Mouse (Mus musculus) spleen, adult 2 months (tissue): ENCODE measurements around the gene Jade1. TPM values are rescaled to one million over a fixed set of nuclear protein-coding genes. Genes with fewer than 3 reads are reported as not detected.
A peak's percentile ranks its signal among the peaks of the same experiment; 100 is the strongest.

Experiments
- DNase-seq, 2 experiments: peaks; one replicate each; pipeline versions ENCODE4 v3.0.0 to v3.0.0-alpha.2; 2012 to 2021; ENCODE audit warnings: low spot score in 2 of 2, low read depth in 1 of 2
- H3K27ac ChIP-seq: fragments of 200-500 bp; 2 replicates; pipeline ENCODE4 v1.5.1; 2012; ENCODE audit warnings: low read length, inconsistent platforms; ENCODE audit not compliant: insufficient read depth
- H3K27me3 ChIP-seq: fragments of 200-500 bp; 2 replicates; pipeline ENCODE4 v1.6.1; 2012; ENCODE audit warnings: mild to moderate bottlenecking, moderate library complexity, low read length, inconsistent platforms; ENCODE audit not compliant: control insufficient read depth, insufficient read depth
- H3K36me3 ChIP-seq: fragments of 200-500 bp; 2 replicates; pipeline ENCODE4 v1.6.1; 2012; ENCODE audit warnings: mild to moderate bottlenecking, low read length, inconsistent platforms; ENCODE audit not compliant: control insufficient read depth, insufficient read depth
- H3K4me1 ChIP-seq: fragments of 200-500 bp; 2 replicates; pipeline ENCODE4 v1.6.1; 2011; ENCODE audit warnings: inconsistent platforms; ENCODE audit not compliant: control insufficient read depth, insufficient read depth, insufficient read length
- H3K4me3 ChIP-seq: fragments of 200-500 bp; 2 replicates; pipeline ENCODE4 v1.5.1; 2011; ENCODE audit warnings: mild to moderate bottlenecking, inconsistent platforms; ENCODE audit not compliant: insufficient read depth, insufficient read length; ENCODE audit errors: extremely low read depth
- CTCF ChIP-seq: fragments of 200-500 bp; IDR thresholded peaks from 2 replicates; pipeline ENCODE4 v1.5.1; 2011; ENCODE audit warnings: mild to moderate bottlenecking, inconsistent platforms; ENCODE audit not compliant: insufficient read depth, insufficient read length, insufficient replicate concordance; ENCODE audit errors: extremely low read depth
- POLR2A ChIP-seq: fragments of 200-500 bp; IDR thresholded peaks from 2 replicates; pipeline ENCODE4 v1.6.1; 2011; ENCODE audit warnings: low read depth, low read length, inconsistent platforms
- WGBS: fragments of 180-500 bp; shearing (Covaris S2); methylation state at CpG from one replicate; pipeline ENCODE4 v1.1.7; 2018; 5-methylcytosine and 5-hydroxymethylcytosine counted together
- polyA plus RNA-seq: library from polyadenylated mRNA; depleted of rRNA; stranded (reverse); fragments of >200 nt; gene quantifications from 2 replicates; pipeline ENCODE4 v1.2.3, GENCODE M21; 2012

Jade1 gene
- polyA plus RNA-seq, 1 experiment: 11.3 TPM

DNA sequence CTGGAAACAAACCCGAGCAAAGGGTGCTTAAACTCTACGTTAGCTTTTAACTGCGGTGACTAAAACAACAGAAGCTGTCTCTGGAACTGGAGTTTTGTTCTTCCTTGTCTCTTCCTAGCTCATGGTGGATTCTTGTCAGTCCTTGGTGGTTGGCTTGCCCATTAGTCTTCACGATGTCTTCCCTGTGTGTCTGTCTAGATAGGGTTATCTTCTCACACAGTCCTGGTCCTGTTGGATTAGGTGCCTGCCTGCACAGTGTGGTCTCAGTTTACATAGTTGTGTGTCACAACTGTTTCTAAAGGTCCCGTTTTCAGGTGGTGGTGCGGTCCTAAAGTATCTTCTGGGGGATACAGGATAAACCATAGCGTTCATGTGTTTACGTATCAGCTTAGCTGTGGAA lies 41.5 kb downstream of the Jade1 start:
- no peaks in the 10 kb centered on the region for H3K4me1 ChIP-seq
- peaks cover 31% of the 10 kb centered on the region for H3K36me3 ChIP-seq
- H3K4me3 ChIP-seq: no peak overlapping the region
- no peak overlapping the region for H3K27ac ChIP-seq
- WGBS: 90% methylated on average over 8 of the region's 8 CpGs
- H3K27me3 ChIP-seq: no peaks in the 10 kb centered on the region
- TF ChIP-seq CTCF: no peak
- no peak for TF ChIP-seq POLR2A
- no peak for DNase-seq

DNA sequence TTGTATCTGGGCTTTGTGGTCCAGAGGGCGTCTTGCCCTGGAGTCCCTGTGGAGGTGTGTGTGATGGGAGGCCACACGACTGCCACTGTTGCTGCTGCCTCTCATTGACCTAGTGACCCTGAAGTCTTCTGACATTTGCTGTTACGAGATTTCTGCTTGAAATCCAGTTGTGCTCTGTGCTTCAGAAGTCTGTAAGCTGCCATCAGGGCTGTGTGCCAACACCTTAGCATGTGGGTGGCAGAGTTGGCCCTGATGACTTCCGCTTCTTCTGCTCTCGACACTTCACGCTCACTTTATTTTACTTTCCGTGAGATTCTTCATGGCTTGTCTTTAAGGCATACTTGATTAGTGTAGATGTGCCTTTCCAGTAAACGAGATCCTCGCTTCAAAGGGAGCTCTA lies 42.9 kb downstream of the Jade1 start:
- H3K4me3 ChIP-seq: no peak overlapping the region
- TF ChIP-seq POLR2A (no peak), CTCF (no peak)
- H3K27me3 ChIP-seq: no peaks in the 10 kb centered on the region
- no peak for DNase-seq
- H3K4me1 ChIP-seq: no peaks in the 10 kb centered on the region; the same call in 1 of the 2 replicates
- peaks cover 29% of the 10 kb centered on the region for H3K36me3 ChIP-seq
- no peak overlapping the region for H3K27ac ChIP-seq
- 92% methylated on average over 9 of the region's 9 CpGs for WGBS

DNA sequence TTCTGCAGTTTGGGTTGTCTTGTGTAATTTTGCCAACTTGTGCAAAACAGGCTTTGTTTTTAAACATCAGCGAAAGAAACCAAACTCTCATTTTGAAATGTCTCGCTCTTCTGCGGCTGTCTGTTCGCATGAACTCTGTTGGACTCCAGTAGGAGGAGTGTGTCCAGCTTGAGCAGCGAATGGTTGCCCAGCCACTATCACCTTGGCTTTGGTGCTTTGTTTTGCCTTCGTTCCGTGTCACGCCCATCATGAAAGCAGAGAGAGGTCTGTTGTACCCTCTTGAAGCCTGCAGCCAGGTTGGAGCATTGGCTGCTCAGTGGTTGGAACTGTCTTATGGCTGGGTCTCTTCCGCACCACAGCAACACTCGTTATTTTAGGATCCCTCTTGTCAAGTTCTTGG lies 43.7 kb downstream of the Jade1 start:
- no peaks in the 10 kb centered on the region; the same call in 1 of the 2 replicates for H3K4me1 ChIP-seq
- DNase-seq: no peak
- peaks cover 21% of the 10 kb centered on the region for H3K36me3 ChIP-seq
- TF ChIP-seq CTCF (no peak), POLR2A (no peak)
- H3K27ac ChIP-seq: no peak overlapping the region
- no peak overlapping the region for H3K4me3 ChIP-seq
- no peaks in the 10 kb centered on the region for H3K27me3 ChIP-seq
- 94% methylated on average over 10 of the region's 10 CpGs for WGBS

DNA sequence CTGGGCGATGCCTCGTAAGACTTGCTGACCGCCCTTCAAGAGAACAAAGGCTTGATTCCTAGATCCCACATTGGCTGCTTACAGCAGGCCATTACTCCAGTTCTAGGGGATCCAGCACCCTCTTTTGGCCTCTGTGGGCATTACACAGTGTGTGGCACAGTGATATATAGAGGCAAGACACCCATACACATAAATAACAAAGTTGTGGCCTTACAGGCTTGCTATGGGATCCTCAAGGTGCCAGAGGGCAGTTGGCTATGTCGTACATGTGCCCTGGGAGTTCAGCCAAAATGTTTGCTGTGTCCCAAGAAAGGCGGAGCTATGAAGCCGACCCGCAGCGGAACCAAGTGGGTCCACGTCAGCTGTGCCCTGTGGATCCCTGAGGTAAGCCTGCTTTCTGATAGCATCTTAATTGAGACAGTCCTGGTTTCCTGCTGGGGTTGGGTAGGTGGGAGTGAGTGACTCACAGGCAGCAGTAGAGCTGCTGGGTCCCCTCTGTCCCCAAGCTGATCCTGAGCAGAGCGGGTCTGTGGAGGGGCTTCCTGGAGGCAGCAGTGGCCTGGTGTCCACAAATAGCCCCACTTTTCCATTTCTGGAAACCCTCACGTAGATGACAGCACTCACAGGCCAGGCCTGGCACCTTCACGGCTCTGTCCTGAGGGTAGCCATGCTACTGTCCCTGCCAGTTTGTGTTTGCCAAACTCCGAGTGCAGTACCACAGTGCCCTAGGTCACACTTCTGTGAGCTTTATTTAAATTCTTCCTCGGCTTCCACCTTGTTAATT lies 44.5 kb downstream of the Jade1 start:
- H3K27ac ChIP-seq: no peak overlapping the region
- peak; percentile 5 to 60 for DNase-seq
- H3K36me3 ChIP-seq: peaks cover 25% of the 10 kb centered on the region
- TF ChIP-seq POLR2A (no peak), CTCF (peak; percentile 48; the same call in 1 of the 2 replicates)
- no peaks in the 10 kb centered on the region; the same call in 1 of the 2 replicates for H3K4me1 ChIP-seq
- no peak overlapping the region for H3K4me3 ChIP-seq
- no peaks in the 10 kb centered on the region for H3K27me3 ChIP-seq
- WGBS: 95% methylated on average over 14 of the region's 14 CpGs

DNA sequence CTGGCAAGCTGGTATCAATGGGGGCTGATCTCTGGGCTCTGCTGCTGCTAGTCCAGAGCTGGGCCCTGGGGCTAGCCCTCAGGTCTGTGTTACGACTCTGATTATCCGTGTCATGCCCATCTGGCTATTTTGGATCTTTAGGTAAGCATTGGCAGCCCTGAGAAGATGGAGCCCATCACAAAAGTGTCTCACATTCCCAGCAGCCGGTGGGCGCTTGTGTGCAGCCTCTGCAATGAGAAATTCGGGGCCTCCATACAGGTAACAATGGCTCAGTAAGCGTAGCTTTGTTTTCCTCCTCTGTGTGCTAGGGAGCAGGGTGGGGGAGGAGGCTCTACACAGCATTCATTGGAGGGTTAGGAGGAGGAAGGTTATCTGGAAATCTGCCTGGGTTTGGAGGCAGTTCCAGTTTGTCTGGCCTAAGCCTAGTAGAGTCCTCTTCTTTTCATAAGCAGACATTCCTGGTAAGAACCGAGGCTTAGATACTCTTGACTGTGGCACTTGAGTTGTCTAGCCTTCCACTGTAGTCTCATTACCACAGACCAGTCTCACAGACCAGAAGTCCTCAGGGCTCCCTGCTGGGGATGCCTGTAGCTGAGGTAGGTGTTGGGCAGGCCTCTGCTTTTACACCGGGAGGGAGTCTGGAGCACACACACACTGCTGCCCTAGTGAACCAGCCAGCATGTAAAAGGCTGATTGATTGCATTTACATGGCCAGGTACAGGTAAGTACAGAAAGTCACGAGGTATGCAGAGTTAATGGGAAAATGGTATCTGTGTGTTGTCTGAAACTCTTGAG lies 45.9 kb downstream of the Jade1 start:
- Histone ChIP-seq H3K27me3 (no peaks in the 10 kb centered on the region), H3K36me3 (peaks cover 31% of the 10 kb centered on the region), H3K4me1 (no peaks in the 10 kb centered on the region; the same call in 1 of the 2 replicates), H3K27ac (no peak overlapping the region), H3K4me3 (no peak overlapping the region)
- DNase-seq: no peak
- TF ChIP-seq POLR2A: no peak
- TF ChIP-seq CTCF: no peak
- 93% methylated on average over 9 of the region's 9 CpGs for WGBS

DNA sequence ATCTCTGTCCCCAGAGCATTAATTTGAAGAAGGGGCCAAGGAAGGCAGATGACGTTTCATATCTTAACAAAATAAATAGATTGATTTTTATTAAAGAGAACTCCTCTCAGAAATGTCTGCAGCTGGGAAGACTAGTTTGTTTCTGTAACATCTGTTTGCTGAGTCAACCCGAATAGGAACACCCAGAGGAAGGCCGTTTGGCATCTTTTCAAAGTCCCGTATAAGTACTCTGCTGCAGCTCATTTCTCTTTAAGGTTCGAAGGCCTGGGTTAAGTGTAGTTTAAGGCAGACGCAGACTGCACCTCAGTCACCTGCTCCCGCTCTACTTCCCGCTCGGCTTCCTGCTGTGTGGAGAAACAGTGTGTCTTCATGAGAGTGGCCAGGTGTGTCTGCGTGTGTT lies 47.4 kb downstream of the Jade1 start:
- DNase-seq: no peak
- no peak overlapping the region for H3K27ac ChIP-seq
- no peak overlapping the region for H3K4me3 ChIP-seq
- WGBS: 51% methylated on average over 10 of the region's 10 CpGs
- no peaks in the 10 kb centered on the region; the same call in 1 of the 2 replicates for H3K4me1 ChIP-seq
- no peak for TF ChIP-seq CTCF
- peaks cover 25% of the 10 kb centered on the region for H3K36me3 ChIP-seq
- no peaks in the 10 kb centered on the region for H3K27me3 ChIP-seq

DNA sequence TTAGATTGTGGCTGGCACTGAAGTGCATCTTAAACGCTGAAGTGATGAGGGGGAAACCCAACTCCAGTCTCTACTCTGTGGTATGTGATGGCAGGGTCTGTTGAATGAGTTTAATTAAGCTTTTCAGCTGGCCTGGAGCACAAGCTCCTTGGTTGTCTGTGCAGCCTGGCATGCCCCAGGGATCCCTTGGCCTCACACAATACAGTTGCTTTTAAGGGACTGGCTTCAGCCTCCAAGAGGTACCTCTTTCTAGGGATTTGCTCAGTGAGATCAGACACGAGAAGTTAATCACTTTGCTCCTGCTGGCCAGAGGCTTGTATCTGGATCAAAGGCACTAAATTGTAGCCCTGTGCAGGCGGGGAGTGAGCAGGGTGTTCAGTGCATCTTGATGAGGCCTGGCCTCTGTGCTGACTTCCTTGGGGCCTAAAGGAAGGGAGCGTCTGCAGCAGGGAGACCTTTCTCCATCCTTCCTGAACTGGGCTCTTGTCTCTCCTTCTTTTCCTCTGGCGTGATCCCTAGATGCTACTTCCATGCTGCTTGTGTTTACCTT lies 48.0 kb downstream of the Jade1 start:
- Histone ChIP-seq H3K4me3 (no peak overlapping the region), H3K4me1 (no peaks in the 10 kb centered on the region; the same call in 1 of the 2 replicates), H3K27ac (no peak overlapping the region), H3K36me3 (peaks cover 24% of the 10 kb centered on the region), H3K27me3 (no peaks in the 10 kb centered on the region)
- no peak for DNase-seq
- TF ChIP-seq POLR2A (no peak), CTCF (no peak)
- 81% methylated on average over 5 of the region's 5 CpGs for WGBS
